Mouse (Mus musculus) liver, embryonic 14.5 days (tissue): Measurements from ENCODE around the gene Ankrd66.

ENCODE experiments used
- CTCF ChIP-seq: IDR thresholded peaks from 2 replicates; pipeline ENCODE4 v1.5.1; 2016; ENCODE audit warnings: antibody characterized with exemption, low read depth, control low read depth
- EP300 ChIP-seq: IDR thresholded peaks from 2 replicates; pipeline ENCODE4 v1.6.1; 2016; ENCODE audit warnings: antibody characterized with exemption, low read depth

- no peak for TF ChIP-seq EP300
- no peak for TF ChIP-seq CTCF
Observed at GRCm38 (mm10) chr17:43530507-43530906, 12.9 kb downstream of the Ankrd66 start.
